Mouse (Mus musculus): Measurements from ENCODE around the gene Ptpro. TPM values are rescaled to one million over a fixed set of nuclear protein-coding genes. Genes with fewer than 3 reads are reported as not detected.

The Ptpro gene
- polyA plus RNA-seq, 1 experiment from 2014 or later = 16.0 TPM

GRCm38 (mm10) chr6:137281541-137282049 lies 29.5 kb downstream of the Ptpro start:
- WGBS = 82% methylated on average over 6 of the region's 6 CpGs
- Histone ChIP-seq H3K27me3 (ENCODE audit: control insufficient read depth, insufficient read depth, low read length) (no peaks in the 10 kb centered on the region), H3K9me3 (ENCODE audit: control insufficient read depth, low read length) (no peaks in the 10 kb centered on the region), H3K27ac (ENCODE audit: low read depth, low read length) (no peak overlapping the region), H3K36me3 (ENCODE audit: control insufficient read depth, insufficient read depth, low read length) (no peaks in the 10 kb centered on the region), H3K4me1 (replicated peaks; ENCODE audit: control insufficient read depth, insufficient read depth, low read length) (no peaks in the 10 kb centered on the region), H3K4me3 (ENCODE audit: low read depth, low read length) (no peak overlapping the region), H3K9ac (ENCODE audit: low read depth, low read length) (no peak overlapping the region), H3K4me2 (replicated peaks; ENCODE audit: low read depth, low read length) (no peak overlapping the region)
- no peak for DNase-seq (ENCODE audit: low spot score)
- ATAC-seq (ENCODE audit: low FRiP score) = no peak

- no peak overlapping the region for H3K4me2 ChIP-seq (replicated peaks; ENCODE audit: low read depth, low read length)
- 87% methylated on average over 7 of the region's 7 CpGs for WGBS
- H3K36me3 ChIP-seq (ENCODE audit: control insufficient read depth, insufficient read depth, low read length) = no peaks in the 10 kb centered on the region
- no peak overlapping the region for H3K4me3 ChIP-seq (ENCODE audit: low read depth, low read length)
- DNase-seq (ENCODE audit: low spot score) = no peak
- no peak overlapping the region for H3K27ac ChIP-seq (ENCODE audit: low read depth, low read length)
- H3K9ac ChIP-seq (ENCODE audit: low read depth, low read length) = no peak overlapping the region
- no peaks in the 10 kb centered on the region for H3K4me1 ChIP-seq (replicated peaks; ENCODE audit: control insufficient read depth, insufficient read depth, low read length)
- no peaks in the 10 kb centered on the region for H3K9me3 ChIP-seq (ENCODE audit: control insufficient read depth, low read length)
- H3K27me3 ChIP-seq (ENCODE audit: control insufficient read depth, insufficient read depth, low read length) = no peaks in the 10 kb centered on the region
- ATAC-seq (ENCODE audit: low FRiP score) = no peak
Observed at GRCm38 (mm10) chr6:137282050-137282449, 29.9 kb downstream of the Ptpro start.

- ATAC-seq (ENCODE audit: low FRiP score) = no peak
- H3K4me3 ChIP-seq (ENCODE audit: low read depth, low read length) = no peak overlapping the region
- no peak overlapping the region for H3K4me2 ChIP-seq (replicated peaks; ENCODE audit: low read depth, low read length)
- WGBS = 88% methylated on average over 6 of the region's 6 CpGs
- no peak overlapping the region for H3K27ac ChIP-seq (ENCODE audit: low read depth, low read length)
- H3K4me1 ChIP-seq (replicated peaks; ENCODE audit: control insufficient read depth, insufficient read depth, low read length) = no peaks in the 10 kb centered on the region
- H3K27me3 ChIP-seq (ENCODE audit: control insufficient read depth, insufficient read depth, low read length) = no peaks in the 10 kb centered on the region
- H3K36me3 ChIP-seq (ENCODE audit: control insufficient read depth, insufficient read depth, low read length) = no peaks in the 10 kb centered on the region
- no peak for DNase-seq (ENCODE audit: low spot score)
- H3K9ac ChIP-seq (ENCODE audit: low read depth, low read length) = no peak overlapping the region
- H3K9me3 ChIP-seq (ENCODE audit: control insufficient read depth, low read length) = no peaks in the 10 kb centered on the region
Observed at GRCm38 (mm10) chr6:137286376-137286775, 34.3 kb downstream of the Ptpro start.

GRCm38 (mm10) chr6:137287788-137288187 lies 35.7 kb downstream of the Ptpro start:
- H3K4me2 ChIP-seq (replicated peaks; ENCODE audit: low read depth, low read length) = no peak overlapping the region
- no peaks in the 10 kb centered on the region for H3K9me3 ChIP-seq (ENCODE audit: control insufficient read depth, low read length)
- H3K27ac ChIP-seq (ENCODE audit: low read depth, low read length) = no peak overlapping the region
- ATAC-seq (ENCODE audit: low FRiP score) (no peak), DNase-seq (ENCODE audit: low spot score) (no peak)
- H3K4me3 ChIP-seq (ENCODE audit: low read depth, low read length) = no peak overlapping the region
- H3K9ac ChIP-seq (ENCODE audit: low read depth, low read length) = no peak overlapping the region
- no peaks in the 10 kb centered on the region for H3K27me3 ChIP-seq (ENCODE audit: control insufficient read depth, insufficient read depth, low read length)
- H3K36me3 ChIP-seq (ENCODE audit: control insufficient read depth, insufficient read depth, low read length) = no peaks in the 10 kb centered on the region
- H3K4me1 ChIP-seq (replicated peaks; ENCODE audit: control insufficient read depth, insufficient read depth, low read length) = no peaks in the 10 kb centered on the region
- WGBS = 90% methylated on average over 7 of the region's 7 CpGs

- no peak overlapping the region for H3K4me2 ChIP-seq (replicated peaks; ENCODE audit: low read depth, low read length)
- 90% methylated on average over 5 of the region's 5 CpGs for WGBS
- ATAC-seq (ENCODE audit: low FRiP score) = no peak
Observed at GRCm38 (mm10) chr6:137288264-137288663, 36.1 kb downstream of the Ptpro start.

GRCm38 (mm10) chr6:137292421-137292820 lies 40.3 kb downstream of the Ptpro start:
- Histone ChIP-seq H3K9me3 (ENCODE audit: control insufficient read depth, low read length) (no peaks in the 10 kb centered on the region; the same call in 1 of the 2 replicates), H3K9ac (ENCODE audit: low read depth, low read length) (no peak overlapping the region), H3K4me1 (replicated peaks; ENCODE audit: control insufficient read depth, insufficient read depth, low read length) (no peaks in the 10 kb centered on the region), H3K4me2 (replicated peaks; ENCODE audit: low read depth, low read length) (no peak overlapping the region), H3K27me3 (ENCODE audit: control insufficient read depth, insufficient read depth, low read length) (no peaks in the 10 kb centered on the region), H3K27ac (ENCODE audit: low read depth, low read length) (no peak overlapping the region), H3K4me3 (ENCODE audit: low read depth, low read length) (no peak overlapping the region), H3K36me3 (ENCODE audit: control insufficient read depth, insufficient read depth, low read length) (no peaks in the 10 kb centered on the region)
- ATAC-seq (ENCODE audit: low FRiP score) (no peak), DNase-seq (ENCODE audit: low spot score) (no peak)
- 72% methylated on average over 2 of the region's 2 CpGs for WGBS

More at GRCm38 (mm10) chr6:137288264-137288663, 36.1 kb downstream of the Ptpro start:
- no peak for DNase-seq (ENCODE audit: low spot score)
- Histone ChIP-seq H3K4me3 (ENCODE audit: low read depth, low read length) (no peak overlapping the region), H3K9ac (ENCODE audit: low read depth, low read length) (no peak overlapping the region), H3K36me3 (ENCODE audit: control insufficient read depth, insufficient read depth, low read length) (no peaks in the 10 kb centered on the region), H3K4me1 (replicated peaks; ENCODE audit: control insufficient read depth, insufficient read depth, low read length) (no peaks in the 10 kb centered on the region), H3K27me3 (ENCODE audit: control insufficient read depth, insufficient read depth, low read length) (no peaks in the 10 kb centered on the region), H3K9me3 (ENCODE audit: control insufficient read depth, low read length) (no peaks in the 10 kb centered on the region), H3K27ac (ENCODE audit: low read depth, low read length) (no peak overlapping the region)

- ATAC-seq (ENCODE audit: low FRiP score) = no peak
- no peak overlapping the region for H3K4me2 ChIP-seq (replicated peaks; ENCODE audit: low read depth, low read length)
- no peaks in the 10 kb centered on the region; the same call in 1 of the 2 replicates for H3K9me3 ChIP-seq (ENCODE audit: control insufficient read depth, low read length)
- no peak overlapping the region for H3K27ac ChIP-seq (ENCODE audit: low read depth, low read length)
- WGBS = 85% methylated on average over 20 of the region's 20 CpGs
- H3K9ac ChIP-seq (ENCODE audit: low read depth, low read length) = no peak overlapping the region
- H3K27me3 ChIP-seq (ENCODE audit: control insufficient read depth, insufficient read depth, low read length) = no peaks in the 10 kb centered on the region
- no peak overlapping the region for H3K4me3 ChIP-seq (ENCODE audit: low read depth, low read length)
- no peaks in the 10 kb centered on the region for H3K36me3 ChIP-seq (ENCODE audit: control insufficient read depth, insufficient read depth, low read length)
- no peak for DNase-seq (ENCODE audit: low spot score)
- H3K4me1 ChIP-seq (replicated peaks; ENCODE audit: control insufficient read depth, insufficient read depth, low read length) = no peaks in the 10 kb centered on the region
Observed at GRCm38 (mm10) chr6:137294973-137295820, 43.1 kb downstream of the Ptpro start.

GRCm38 (mm10) chr6:137302561-137302960 lies 50.4 kb downstream of the Ptpro start:
- no peak overlapping the region for H3K4me3 ChIP-seq (ENCODE audit: low read depth, low read length)
- ATAC-seq (ENCODE audit: low FRiP score) (no peak), DNase-seq (ENCODE audit: low spot score) (no peak)
- H3K4me2 ChIP-seq (replicated peaks; ENCODE audit: low read depth, low read length) = no peak overlapping the region
- H3K27ac ChIP-seq (ENCODE audit: low read depth, low read length) = no peak overlapping the region
- no peak overlapping the region for H3K9ac ChIP-seq (ENCODE audit: low read depth, low read length)
- no peaks in the 10 kb centered on the region for H3K9me3 ChIP-seq (ENCODE audit: control insufficient read depth, low read length)
- no peaks in the 10 kb centered on the region for H3K4me1 ChIP-seq (replicated peaks; ENCODE audit: control insufficient read depth, insufficient read depth, low read length)
- no peaks in the 10 kb centered on the region for H3K27me3 ChIP-seq (ENCODE audit: control insufficient read depth, insufficient read depth, low read length)
- WGBS = 86% methylated on average over 4 of the region's 4 CpGs
- no peaks in the 10 kb centered on the region for H3K36me3 ChIP-seq (ENCODE audit: control insufficient read depth, insufficient read depth, low read length)

- H3K4me2 ChIP-seq (replicated peaks; ENCODE audit: low read depth, low read length) = no peak overlapping the region
- WGBS = 91% methylated on average over 2 of the region's 2 CpGs
- H3K27ac ChIP-seq (ENCODE audit: low read depth, low read length) = no peak overlapping the region
- no peak overlapping the region for H3K4me3 ChIP-seq (ENCODE audit: low read depth, low read length)
- no peak overlapping the region for H3K9ac ChIP-seq (ENCODE audit: low read depth, low read length)
- no peak for ATAC-seq (ENCODE audit: low FRiP score)
- H3K27me3 ChIP-seq (ENCODE audit: control insufficient read depth, insufficient read depth, low read length) = no peaks in the 10 kb centered on the region
- H3K36me3 ChIP-seq (ENCODE audit: control insufficient read depth, insufficient read depth, low read length) = no peaks in the 10 kb centered on the region
- H3K4me1 ChIP-seq (replicated peaks; ENCODE audit: control insufficient read depth, insufficient read depth, low read length) = no peaks in the 10 kb centered on the region
- no peaks in the 10 kb centered on the region for H3K9me3 ChIP-seq (ENCODE audit: control insufficient read depth, low read length)
- no peak for DNase-seq (ENCODE audit: low spot score)
Observed at GRCm38 (mm10) chr6:137303824-137304223, 51.7 kb downstream of the Ptpro start.

All from hindbrain, embryonic 11.5 days (tissue).